ENCODE assay signal across 17 mouse cellular contexts in genomic region chr11:117941325-117941834, GRCm38 (mm10). TPM values are rescaled to one million over a fixed set of nuclear protein-coding genes. Genes with fewer than 3 reads are reported as not detected.
DNase-seq lines count a peak whose midpoint lies in the region; TF ChIP-seq lines count a peak whose summit lies in the region.
"Had no signal": no experiment of that assay in that cellular context is flagged by ENCODE, and none has a peak within 500 bp of the region (broad histone marks: within the 10 kb centered on the region; RNA-seq: fewer than 3 reads in every experiment).

No protein-coding gene starts in this region.

- H3K9me3 ChIP-seq in heart, embryonic 10.5 days = no peaks in the 10 kb centered on the region
- H3K9me3 ChIP-seq: heart, embryonic 15.5 days; midbrain, embryonic 15.5 days had no signal

- H3K27me3 ChIP-seq in heart, embryonic 10.5 days (ENCODE audit: insufficient read depth, poor library complexity, severe bottlenecking) = peaks cover 43% of the 10 kb centered on the region
- H3K27me3 ChIP-seq: heart, embryonic 15.5 days had no signal

- peak overlapping the region; percentile 82 for H3K27ac ChIP-seq in heart, embryonic 10.5 days
- H3K27ac ChIP-seq in embryonic fibroblast, embryonic 13.5 days (ENCODE audit: insufficient read depth, low read length) = peak overlapping the region; percentile 69
- H3K27ac ChIP-seq: heart, embryonic 15.5 days had no signal

- H3K4me1 ChIP-seq in heart, embryonic 10.5 days = peaks cover 56% of the 10 kb centered on the region
- peaks cover 23% of the 10 kb centered on the region for H3K4me1 ChIP-seq in embryonic fibroblast, embryonic 13.5 days (ENCODE audit: control insufficient read depth, insufficient read depth, low read length)

- no peak for DNase-seq in heart, embryonic 10.5 days (ENCODE audit: low spot score)
- DNase-seq in heart, postnatal 4 days = no peak
- peak; percentile 33 for DNase-seq in thymus, postnatal 4 days
- DNase-seq in thymus, postnatal 0 days (ENCODE audit: low spot score) = no peak
- no peak for DNase-seq in kidney, postnatal 36 days
- DNase-seq in Muller cell, postnatal 12 days (ENCODE audit: inconsistent ontology term) = no peak
- DNase-seq: adrenal gland, postnatal 25 days; cerebellum, adult 11-12 months; kidney, adult 2 months; kidney, postnatal 10 days; liver; retina, postnatal 1 day; thymus, postnatal 14 days had no signal

- no peaks in the 10 kb centered on the region for H3K36me3 ChIP-seq in heart, embryonic 10.5 days
- H3K36me3 ChIP-seq: heart, embryonic 15.5 days; midbrain, embryonic 15.5 days had no signal

- WGBS in heart, embryonic 10.5 days = 82% methylated on average over 8 of the region's 8 CpGs

- TF ChIP-seq POLR2A in embryonic fibroblast, embryonic 13.5 days (IDR thresholded peaks at IDR 0.05; ENCODE audit: low read depth, low read length) = no peak

- TF ChIP-seq CTCF in embryonic fibroblast, embryonic 13.5 days (IDR thresholded peaks at IDR 0.05; ENCODE audit: borderline replicate concordance, insufficient read depth, low read length) = no peak

- no peak overlapping the region for H3K4me3 ChIP-seq in heart, embryonic 10.5 days
- no peak overlapping the region for H3K4me3 ChIP-seq in embryonic fibroblast, embryonic 13.5 days (ENCODE audit: insufficient read depth, low read length)
- H3K4me3 ChIP-seq: erythroblast, embryonic 14.5 days; heart, embryonic 15.5 days; midbrain, embryonic 15.5 days had no signal

RNA-seq across cellular contexts. Expression of gene Socs3, which starts 28.5 kb away (rescaled TPM):
- 6.9 and 10.6 TPM in 2 replicates for polyA plus RNA-seq in heart, embryonic 10.5 days (2016; fragmentation: Nextera tagmentation; extraction: Ambion mirVana)
- total RNA-seq in heart, postnatal 4 days (2021) = 1 to 10 TPM; 5.5 TPM
- polyA plus RNA-seq in thymus, postnatal 0 days (2015; fragmentation: Nextera tagmentation; extraction: Ambion mirVana) = 25.8 and 26.7 TPM in 2 replicates
- 15.2 and 31.9 TPM in 2 replicates for polyA plus RNA-seq in embryonic fibroblast, embryonic 13.5 days (2011; ENCODE audit: insufficient read length, low read depth, missing spikeins)

RNA-seq across cellular contexts. Expression of gene Pgs1, which starts 44.7 kb away (rescaled TPM):
- 34.0 and 38.5 TPM in 2 replicates for polyA plus RNA-seq in heart, embryonic 10.5 days (2016; fragmentation: Nextera tagmentation; extraction: Ambion mirVana)
- 10 to 100 TPM; 25.0 to 26.2 TPM for total RNA-seq in heart, postnatal 4 days (2021)
- polyA plus RNA-seq in thymus, postnatal 0 days (2015; fragmentation: Nextera tagmentation; extraction: Ambion mirVana) = 54.8 and 55.6 TPM in 2 replicates
- polyA plus RNA-seq in embryonic fibroblast, embryonic 13.5 days (2011; ENCODE audit: insufficient read length, low read depth, missing spikeins) = 29.5 and 33.4 TPM in 2 replicates
